Mouse (Mus musculus): Measurements from ENCODE around the gene Dcp1a.

DNA sequence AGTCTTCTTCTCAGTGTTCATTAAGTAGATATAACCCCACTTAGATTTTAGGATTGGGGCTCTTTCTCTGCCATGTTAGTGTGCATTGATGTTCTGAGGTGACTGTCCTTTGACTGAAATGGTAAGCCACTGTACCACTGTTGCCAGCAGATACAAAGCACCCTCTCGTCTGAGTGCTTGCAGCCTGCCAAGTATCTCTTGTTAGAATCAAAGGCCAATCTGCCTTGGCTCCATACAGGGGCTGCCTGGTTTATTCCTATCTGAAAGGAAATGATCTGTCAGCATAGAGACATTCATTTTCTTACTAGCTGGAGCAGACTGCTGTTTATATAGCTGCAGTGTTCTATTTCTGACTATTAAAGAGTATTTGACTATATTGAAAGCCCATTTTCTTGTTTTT is 13.9 kb downstream of the Dcp1a start:
- TF ChIP-seq CTCF (conservative IDR thresholded peaks at IDR 0.05; ENCODE audit: low read length) = no peak
- TF ChIP-seq NANOG (IDR thresholded peaks at IDR 0.05; ENCODE audit: borderline replicate concordance, low read length) = no peak
